Mouse (Mus musculus) liver, embryonic 14.5 days (tissue): ENCODE data around the gene Pnpla7.

Experiments
- CTCF ChIP-seq: IDR thresholded peaks from 2 replicates; pipeline ENCODE4 v1.5.1; 2016; ENCODE audit warnings: antibody characterized with exemption, low read depth, control low read depth
- EP300 ChIP-seq: IDR thresholded peaks from 2 replicates; pipeline ENCODE4 v1.6.1; 2016; ENCODE audit warnings: antibody characterized with exemption, low read depth

DNA sequence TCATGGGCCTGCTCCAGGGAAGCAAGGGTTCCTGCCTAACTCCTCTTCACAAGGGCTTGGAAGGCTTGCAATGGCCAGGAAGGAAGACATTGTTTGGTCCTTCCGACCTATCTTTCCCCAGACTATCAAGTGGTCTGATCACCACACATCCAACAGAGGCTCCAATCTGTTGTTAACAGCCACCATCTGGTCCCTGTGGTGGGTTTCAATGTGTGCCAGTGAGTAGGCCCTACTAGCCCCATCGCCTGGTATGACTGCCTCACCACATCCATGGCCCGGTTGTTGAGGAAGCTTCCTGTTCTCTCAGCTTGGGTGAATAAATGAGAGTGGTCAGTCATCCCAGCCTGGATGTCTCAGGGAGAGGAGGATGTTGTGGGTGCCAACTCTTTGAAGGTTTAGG lies 112.8 kb downstream of the Pnpla7 start:
- TF ChIP-seq EP300 (no peak), CTCF (no peak)
